Mouse (Mus musculus) embryo, embryonic 9.5 days (tissue): Measurements from ENCODE around the gene Map3k14.

Source experiments
- DNase-seq: peaks from one replicate; pipeline ENCODE4 v3.0.0-alpha.2; 2017; ENCODE audit errors: extremely low spot score

Gene Map3k14

GRCm38 (mm10) chr11:103271979-103272378 lies 4.7 kb upstream of the Map3k14 start:
- no peak for DNase-seq

GRCm38 (mm10) chr11:103269426-103269825 lies 2.2 kb upstream of the Map3k14 start:
- DNase-seq, result no peak

GRCm38 (mm10) chr11:103268905-103269304 lies 1.6 kb upstream of the Map3k14 start:
- no peak for DNase-seq

- no peak for DNase-seq
Observed at GRCm38 (mm10) chr11:103268350-103268749, 1.1 kb upstream of the Map3k14 start.

- no peak for DNase-seq
Observed at GRCm38 (mm10) chr11:103266729-103267345, 435 bp downstream of the Map3k14 start.

- DNase-seq, result no peak
Observed at GRCm38 (mm10) chr11:103265856-103266255, 1.4 kb downstream of the Map3k14 start.

GRCm38 (mm10) chr11:103265211-103265610 lies 2.1 kb downstream of the Map3k14 start:
- DNase-seq, result no peak

GRCm38 (mm10) chr11:103264427-103265005 lies 2.8 kb downstream of the Map3k14 start:
- no peak for DNase-seq

- no peak for DNase-seq
Observed at GRCm38 (mm10) chr11:103263551-103263950, 3.7 kb downstream of the Map3k14 start.

GRCm38 (mm10) chr11:103262412-103263267 lies 4.6 kb downstream of the Map3k14 start:
- DNase-seq, result no peak

- no peak for DNase-seq
Observed at GRCm38 (mm10) chr11:103261671-103262411, 5.4 kb downstream of the Map3k14 start.

GRCm38 (mm10) chr11:103260515-103261192 lies 6.6 kb downstream of the Map3k14 start:
- DNase-seq, result no peak

GRCm38 (mm10) chr11:103260034-103260433 lies 7.2 kb downstream of the Map3k14 start:
- no peak for DNase-seq

- no peak for DNase-seq
Observed at GRCm38 (mm10) chr11:103257938-103258481, 9.3 kb downstream of the Map3k14 start.

- DNase-seq, result no peak
Observed at GRCm38 (mm10) chr11:103253605-103254004, 13.7 kb downstream of the Map3k14 start.

- DNase-seq, result no peak
Observed at GRCm38 (mm10) chr11:103252380-103252779, 14.9 kb downstream of the Map3k14 start.

GRCm38 (mm10) chr11:103250324-103250723 lies 16.9 kb downstream of the Map3k14 start:
- no peak for DNase-seq

- DNase-seq, result no peak
Observed at GRCm38 (mm10) chr11:103249509-103249908, 17.8 kb downstream of the Map3k14 start.

GRCm38 (mm10) chr11:103248837-103249236 lies 18.4 kb downstream of the Map3k14 start:
- no peak for DNase-seq

- DNase-seq, result no peak
Observed at GRCm38 (mm10) chr11:103247504-103248177, 19.6 kb downstream of the Map3k14 start.
